Mouse (Mus musculus) layer of hippocampus, adult 18-20 months (tissue): ENCODE results near the gene Gm28035. TPM values are rescaled to one million over a fixed set of nuclear protein-coding genes. Genes with fewer than 3 reads are reported as not detected.

Experiments
- DNase-seq, 2 experiments: peaks; one replicate each; pipeline ENCODE4 v3.0.0; 2022; ENCODE audit warnings: low spot score in 2 of 2
- total RNA-seq, 2 experiments: library from RNA; stranded (reverse); gene quantifications; 2 replicates each; pipeline ENCODE4 v1.2.3; 2021

The Gm28035 gene
- total RNA-seq, 2 experiments from 2014 or later = 8.4 to 9.5 TPM

- no peak for DNase-seq
These were observed 20.8 kb downstream of the Gm28035 start for GRCm38 (mm10) chr2:30261064-30261736.

GRCm38 (mm10) chr2:30261921-30262839, 21.8 kb downstream of the Gm28035 start:
- no peak for DNase-seq

DNA sequence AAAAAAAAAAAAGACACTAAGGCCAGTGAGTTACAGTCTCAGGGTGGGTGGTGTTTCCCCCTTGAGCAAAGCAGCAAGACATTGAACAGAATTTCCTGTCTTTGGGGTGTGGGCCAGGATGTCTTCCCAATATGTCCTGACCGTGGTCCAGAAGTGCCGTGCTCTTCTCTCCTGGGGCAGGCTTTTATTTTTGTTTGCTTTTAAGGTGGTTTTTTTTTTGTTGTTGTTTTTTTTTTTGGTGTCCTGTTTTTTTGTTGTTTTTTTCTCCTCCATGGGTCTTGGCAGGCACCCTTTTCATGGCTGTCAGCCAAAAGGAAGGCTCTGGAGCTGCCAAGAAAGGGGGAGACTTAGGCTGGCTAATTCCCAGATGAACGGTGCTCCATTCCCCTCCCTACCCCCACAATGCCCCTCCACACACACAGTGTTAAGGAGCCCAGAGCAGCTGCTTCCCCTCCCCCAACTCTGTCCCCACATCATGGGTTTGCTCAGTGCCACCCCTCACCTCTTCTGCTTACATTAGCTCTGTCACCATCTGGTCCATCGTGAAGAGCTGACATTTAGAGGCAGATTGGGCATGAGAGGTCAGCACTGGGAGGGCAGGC, 22.6 kb downstream of the Gm28035 start:
- DNase-seq = peak; percentile 28 to 68

DNA sequence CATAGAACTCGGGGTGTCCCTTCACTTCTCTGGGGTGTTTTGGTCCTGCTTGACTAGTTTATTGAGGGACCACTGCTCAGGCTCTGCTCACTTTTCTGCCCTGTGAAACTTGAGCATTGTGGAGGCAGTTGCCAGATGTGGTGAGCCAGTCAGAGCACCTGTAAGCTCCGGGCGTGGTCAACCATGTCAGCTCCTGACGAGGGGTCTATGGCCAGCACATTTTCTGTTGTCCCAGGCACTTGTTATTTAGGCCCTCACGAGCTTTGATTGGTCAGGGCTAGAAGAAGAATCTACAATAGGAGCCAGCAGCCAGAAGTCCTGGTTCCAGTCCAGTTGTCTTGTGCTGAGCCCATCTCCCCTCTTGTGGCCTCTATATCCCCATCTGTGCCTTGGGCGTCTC, 23.4 kb downstream of the Gm28035 start:
- no peak for DNase-seq

- DNase-seq = no peak
These were observed 24.5 kb downstream of the Gm28035 start for GRCm38 (mm10) chr2:30264671-30265519.

GRCm38 (mm10) chr2:30265767-30266253, 25.4 kb downstream of the Gm28035 start, which contains the start of gene Phyhd1:
Gene Phyhd1, plus strand, starts transcription at chr2:30266203.
- peak; percentile 27 to 90 for DNase-seq

- DNase-seq = peak in 1 of 2 experiments; percentile 47
These were observed 26.1 kb downstream of the Gm28035 start for GRCm38 (mm10) chr2:30266392-30266941.

DNA sequence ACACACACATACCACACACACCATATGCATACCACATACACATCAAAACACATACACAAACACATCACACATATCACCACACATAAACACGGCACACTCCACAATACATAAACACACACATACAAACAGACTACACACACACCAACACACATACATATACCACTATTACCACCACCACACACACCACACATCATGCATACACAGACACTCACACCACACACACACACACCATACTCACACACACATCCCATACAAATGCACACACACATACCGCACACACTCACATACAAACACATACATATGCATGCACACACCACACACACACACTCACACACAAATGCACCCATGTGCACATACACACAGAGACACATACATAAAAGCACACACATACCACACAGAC, 27.1 kb downstream of the Gm28035 start:
- DNase-seq = no peak

GRCm38 (mm10) chr2:30268371-30268770, 28.0 kb downstream of the Gm28035 start:
- no peak for DNase-seq

- no peak for DNase-seq
These were observed 29.0 kb downstream of the Gm28035 start for GRCm38 (mm10) chr2:30269241-30269990.

GRCm38 (mm10) chr2:30270134-30270533, 29.8 kb downstream of the Gm28035 start:
- DNase-seq = peak; percentile 48 to 83

GRCm38 (mm10) chr2:30280743-30281142, 40.4 kb downstream of the Gm28035 start, which contains the start of gene Gm28038:
Gene Gm28038, plus strand, starts transcription at chr2:30281043.
- DNase-seq = no peak

DNA sequence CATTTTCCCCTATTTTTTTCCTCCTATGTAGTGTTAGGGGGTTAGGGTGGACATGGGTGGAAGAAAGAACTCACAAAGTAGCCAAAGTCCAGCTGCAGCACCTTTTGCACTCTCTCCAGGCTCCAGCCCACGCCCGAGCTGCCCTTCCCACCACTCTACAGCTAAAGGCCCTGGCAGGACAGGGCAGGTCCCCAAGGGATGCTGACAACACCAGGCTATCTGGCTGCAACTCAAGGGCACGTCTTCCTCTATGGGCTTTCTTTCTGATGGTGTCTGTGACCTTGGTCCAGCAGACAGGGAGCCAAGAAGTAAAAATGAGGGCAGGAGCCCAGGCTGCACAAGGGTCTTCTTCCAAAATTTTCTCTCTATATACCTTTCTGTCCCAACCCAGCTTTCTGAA, 41.3 kb downstream of the Gm28035 start:
- DNase-seq = no peak

DNA sequence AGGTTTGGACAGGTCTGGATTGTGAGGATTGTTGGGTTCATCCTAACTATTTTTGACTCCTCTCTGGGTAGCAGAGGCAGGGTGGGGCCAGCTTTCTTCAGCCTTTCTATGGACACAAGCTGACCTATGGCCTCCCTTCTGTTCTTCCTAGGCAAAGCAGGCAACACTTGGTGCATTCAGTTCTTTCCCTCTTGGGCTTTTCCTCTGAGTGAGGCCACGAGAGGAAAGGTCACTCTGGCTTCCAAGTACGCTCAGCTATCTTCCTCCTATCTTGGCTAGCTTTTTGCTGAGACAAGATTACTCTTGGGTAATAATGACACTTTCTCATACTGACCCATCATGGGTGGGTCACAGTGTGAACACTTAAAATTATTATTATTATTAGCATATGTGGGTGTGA, 42.8 kb downstream of the Gm28035 start:
- DNase-seq = no peak

DNA sequence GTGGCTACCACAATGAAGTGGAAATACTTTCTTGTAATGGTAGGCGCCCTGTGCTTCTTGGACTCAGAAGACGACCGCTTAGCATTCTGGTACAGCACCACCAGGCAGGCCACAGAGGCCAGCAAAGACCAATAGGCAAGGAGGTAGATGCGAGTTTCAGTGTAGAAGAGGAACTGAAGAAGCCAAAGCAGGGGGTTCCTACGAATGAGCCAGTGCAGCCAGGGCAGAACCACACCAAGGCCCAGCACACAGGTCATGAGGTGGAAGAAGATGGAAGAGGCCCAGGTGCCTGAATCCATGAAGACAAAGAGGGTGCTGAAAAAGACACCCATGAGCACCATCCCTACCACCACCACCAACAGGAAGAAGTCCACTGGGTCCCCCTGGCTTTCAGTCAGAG, 44.6 kb downstream of the Gm28035 start:
- DNase-seq = no peak

GRCm38 (mm10) chr2:30285416-30286181, 45.2 kb downstream of the Gm28035 start:
- DNase-seq = no peak

DNA sequence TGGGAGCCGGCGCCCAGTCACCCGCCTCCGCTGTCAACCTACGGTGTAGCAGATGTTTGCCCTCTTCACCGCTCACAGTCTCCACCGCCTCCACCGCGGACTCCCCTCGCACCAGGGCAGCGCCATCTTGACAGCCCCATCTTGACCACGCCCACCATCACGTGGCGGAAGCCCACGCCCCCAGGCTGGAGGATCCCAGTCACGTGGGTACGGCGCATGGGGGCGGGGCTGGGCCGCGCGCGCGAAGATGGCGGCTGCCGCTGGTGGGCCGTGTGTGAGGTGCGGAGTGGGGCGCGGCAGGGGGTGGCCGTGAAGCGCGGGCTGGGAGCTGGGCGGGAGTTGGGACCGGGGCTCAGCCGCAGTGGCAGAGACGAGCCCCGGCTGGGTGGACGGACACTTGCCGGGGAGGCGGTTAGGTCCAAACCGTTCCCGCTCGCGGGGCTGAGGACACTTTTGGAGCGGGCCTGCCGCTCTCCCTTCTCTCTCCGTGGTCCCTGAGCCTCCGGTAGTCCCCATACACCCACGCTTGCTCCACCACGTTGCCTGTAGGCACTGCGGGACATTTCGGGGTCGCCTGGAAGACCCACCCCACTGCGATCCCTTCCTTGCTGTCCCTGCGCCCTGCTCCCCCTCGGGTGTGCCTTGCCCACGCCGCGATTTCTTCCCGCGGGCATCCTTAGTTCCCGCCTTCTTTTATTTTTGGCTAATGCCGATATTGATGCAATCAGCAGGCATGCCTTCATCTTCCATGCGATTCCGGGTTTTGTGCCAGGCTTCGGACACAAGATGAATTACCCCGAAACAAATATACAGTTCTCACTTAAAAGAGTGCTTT, 46.0 kb downstream of the Gm28035 start, which contains the start of the genes Dolk and Nup188:
Gene Dolk (minus strand): TSS at position 143 of the 835 bp plus-strand sequence.
Gene Nup188 (plus strand): TSS at position 206 of the 835 bp plus-strand sequence.
- DNase-seq = peak; percentile 93 to 96

DNA sequence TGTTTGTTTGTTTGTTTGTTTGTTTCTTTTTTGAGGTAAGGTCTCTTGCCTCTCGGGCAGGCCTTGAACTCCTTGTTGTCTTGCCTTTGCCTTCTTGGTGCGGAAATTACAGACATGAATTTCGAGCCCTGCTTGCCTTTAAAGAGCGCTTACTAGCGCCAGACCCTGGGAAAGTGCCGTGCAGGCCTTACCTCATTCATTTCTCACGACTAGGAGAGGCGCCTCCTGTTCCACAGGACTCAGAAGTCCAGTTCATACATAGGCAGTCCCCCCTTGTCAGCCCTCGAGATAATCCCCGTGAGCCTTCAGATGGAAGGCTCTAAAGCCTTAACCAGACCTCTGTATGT, 46.6 kb downstream of the Gm28035 start:
- no peak for DNase-seq
